Mouse (Mus musculus) heart, postnatal 0 days (tissue): ENCODE data around the gene Pabpc1l. TPM values are rescaled to one million over a fixed set of nuclear protein-coding genes. Genes with fewer than 3 reads are reported as not detected.

Source experiments
- ATAC-seq: fragments of 200-750 bp; cut with Nextera tagmentation; 2 replicates; pipeline ENCODE4 v1.8.0; 2017; ENCODE audit warnings: low read depth, moderate number of reproducible peaks, moderate library complexity; ENCODE audit not compliant: insufficient read depth
- DNase-seq: peaks from one replicate; pipeline ENCODE4 v3.0.0-alpha.2; 2016; ENCODE audit warnings: low spot score
- H3K27ac ChIP-seq: fragments of 300-500 bp; sonication (generic); 2 replicates; pipeline ENCODE4 v1.5.1; 2014; ENCODE audit warnings: low read depth, mild to moderate bottlenecking
- H3K27me3 ChIP-seq: fragments of 300-500 bp; sonication (generic); 2 replicates; pipeline ENCODE4 v1.6.1; 2014; ENCODE audit warnings: low read length, mixed read lengths; ENCODE audit not compliant: control insufficient read depth, insufficient read depth
- H3K36me3 ChIP-seq: fragments of 300-500 bp; sonication (generic); replicated peaks from 2 replicates; pipeline ENCODE4 v1.6.1; 2014; ENCODE audit warnings: low read length, mixed read lengths; ENCODE audit not compliant: control insufficient read depth, insufficient read depth
- H3K4me1 ChIP-seq: fragments of 300-500 bp; sonication (generic); 2 replicates; pipeline ENCODE4 v1.6.1; 2014; ENCODE audit warnings: antibody characterized with exemption; ENCODE audit not compliant: control insufficient read depth, insufficient read depth
- H3K4me2 ChIP-seq: fragments of 300-500 bp; sonication (generic); 2 replicates; pipeline ENCODE4 v1.6.1; 2014; ENCODE audit warnings: low read depth, mild to moderate bottlenecking, low read length, moderate library complexity
- H3K4me3 ChIP-seq: fragments of 300-500 bp; sonication (generic); 2 replicates; pipeline ENCODE4 v1.5.1; 2014; ENCODE audit warnings: low read depth, low read length
- H3K9ac ChIP-seq: fragments of 300-500 bp; sonication (generic); replicated peaks from 2 replicates; pipeline ENCODE4 v1.6.1; 2014; ENCODE audit warnings: low read depth, low read length, mixed read lengths
- H3K9me3 ChIP-seq: fragments of 300-500 bp; sonication (generic); replicated peaks from 2 replicates; pipeline ENCODE4 v1.6.1; 2016; ENCODE audit warnings: low read length; ENCODE audit not compliant: control insufficient read depth
- CTCF ChIP-seq: IDR thresholded peaks from 2 replicates; pipeline ENCODE4 v1.5.1; 2016; ENCODE audit warnings: antibody characterized with exemption, control low read depth, low read depth
- EP300 ChIP-seq: IDR thresholded peaks from 2 replicates; pipeline ENCODE4 v1.6.1; 2016; ENCODE audit warnings: antibody characterized with exemption, low read depth
- WGBS: fragments of 180-500 bp; shearing (Covaris S2); extraction: QIAGEN DNeasy Blood & Tissue Kit; methylation state at CpG from one replicate; pipeline ENCODE4 v1.1.7; 2014; 5-methylcytosine and 5-hydroxymethylcytosine counted together
- polyA plus RNA-seq: library from polyadenylated mRNA; unstranded; fragments of >200 nt; fragmentation: Nextera tagmentation; extraction: Ambion mirVana; gene quantifications from 2 replicates; pipeline ENCODE4 v1.2.1, GENCODE M21; 2015
- total RNA-seq: library from RNA; depleted of rRNA; stranded (reverse); fragments of >200 nt; gene quantifications from 2 replicates; pipeline ENCODE4 v1.2.3, GENCODE M21; 2014; ENCODE audit warnings: low replicate concordance

Gene Pabpc1l
- total and polyA plus RNA-seq, 2 experiments from 2014 or later, result 0.56 TPM; not detected in 1

- H3K4me2 ChIP-seq, result no peak overlapping the region
- DNase-seq, result no peak
- H3K4me3 ChIP-seq, result no peak overlapping the region
- H3K4me1 ChIP-seq, result peaks cover 9% of the 10 kb centered on the region
- peaks cover 52% of the 10 kb centered on the region for H3K36me3 ChIP-seq
- H3K27me3 ChIP-seq, result no peaks in the 10 kb centered on the region
- H3K9ac ChIP-seq, result no peak overlapping the region
- no peaks in the 10 kb centered on the region for H3K9me3 ChIP-seq
- no peak for ATAC-seq
- 75% methylated on average over 6 of the region's 6 CpGs for WGBS
- H3K27ac ChIP-seq, result no peak overlapping the region
- TF ChIP-seq EP300 (no peak), CTCF (no peak)
These were observed 54.2 kb downstream of the Pabpc1l start for GRCm38 (mm10) chr2:164079488-164079887.

- no peaks in the 10 kb centered on the region for H3K9me3 ChIP-seq
- no peak overlapping the region for H3K4me3 ChIP-seq
- H3K27ac ChIP-seq, result no peak overlapping the region
- no peak overlapping the region for H3K9ac ChIP-seq
- no peaks in the 10 kb centered on the region for H3K4me1 ChIP-seq
- H3K4me2 ChIP-seq, result no peak overlapping the region
- TF ChIP-seq CTCF (no peak), EP300 (no peak)
- WGBS, result 91% methylated on average over 10 of the region's 10 CpGs
- ATAC-seq (no peak), DNase-seq (no peak)
- no peaks in the 10 kb centered on the region for H3K27me3 ChIP-seq
- peaks cover 62% of the 10 kb centered on the region for H3K36me3 ChIP-seq
These were observed 56.3 kb downstream of the Pabpc1l start for GRCm38 (mm10) chr2:164081577-164081976.

- Histone ChIP-seq H3K4me3 (no peak overlapping the region), H3K27me3 (no peaks in the 10 kb centered on the region), H3K9me3 (no peaks in the 10 kb centered on the region), H3K36me3 (peaks cover 68% of the 10 kb centered on the region), H3K9ac (no peak overlapping the region), H3K4me1 (no peaks in the 10 kb centered on the region), H3K27ac (no peak overlapping the region; the same call in 1 of the 2 replicates), H3K4me2 (no peak overlapping the region)
- DNase-seq (no peak), ATAC-seq (no peak)
- TF ChIP-seq EP300, result no peak
- TF ChIP-seq CTCF, result no peak
- WGBS, result 63% methylated on average over 10 of the region's 10 CpGs
These were observed 56.9 kb downstream of the Pabpc1l start for GRCm38 (mm10) chr2:164082175-164082574.

- no peak overlapping the region for H3K4me3 ChIP-seq
- TF ChIP-seq EP300 (no peak), CTCF (no peak)
- WGBS, result 82% methylated on average over 19 of the region's 19 CpGs
- H3K27me3 ChIP-seq, result no peaks in the 10 kb centered on the region
- no peak overlapping the region; the same call in 1 of the 2 replicates for H3K4me2 ChIP-seq
- no peaks in the 10 kb centered on the region for H3K4me1 ChIP-seq
- no peak overlapping the region for H3K9ac ChIP-seq
- H3K36me3 ChIP-seq, result peaks cover 82% of the 10 kb centered on the region
- ATAC-seq, result no peak
- peak overlapping the region; percentile 64; the same call in 1 of the 2 replicates for H3K27ac ChIP-seq
- no peaks in the 10 kb centered on the region for H3K9me3 ChIP-seq
- DNase-seq, result no peak
These were observed 58.5 kb downstream of the Pabpc1l start for GRCm38 (mm10) chr2:164083609-164084341.

GRCm38 (mm10) chr2:164084342-164084700 lies 59.1 kb downstream of the Pabpc1l start:
- H3K4me1 ChIP-seq, result no peaks in the 10 kb centered on the region
- TF ChIP-seq CTCF, result no peak
- no peak for TF ChIP-seq EP300
- no peak for ATAC-seq
- WGBS, result 85% methylated on average over 7 of the region's 7 CpGs
- H3K9ac ChIP-seq, result no peak overlapping the region
- no peak overlapping the region for H3K4me3 ChIP-seq
- DNase-seq, result no peak
- H3K9me3 ChIP-seq, result no peaks in the 10 kb centered on the region
- H3K36me3 ChIP-seq, result peaks cover 87% of the 10 kb centered on the region
- no peak overlapping the region; the same call in 1 of the 2 replicates for H3K4me2 ChIP-seq
- H3K27me3 ChIP-seq, result no peaks in the 10 kb centered on the region
- H3K27ac ChIP-seq, result peak overlapping the region; percentile 64; the same call in 1 of the 2 replicates
